Mouse (Mus musculus) MEL (cell line): ENCODE results near the gene Dusp13. TPM values are rescaled to one million over a fixed set of nuclear protein-coding genes. Genes with fewer than 3 reads are reported as not detected.

ENCODE experiments used
- DNase-seq: peaks from one replicate; pipeline ENCODE4 v3.0.0; 2011; ENCODE audit warnings: low read depth, low spot score
- H3K27ac ChIP-seq: 2 replicates; pipeline ENCODE4 v1.5.1; 2012; ENCODE audit warnings: low read depth, mild to moderate bottlenecking, control low read depth, low read length, moderate library complexity; ENCODE audit not compliant: control insufficient read depth
- H3K27me3 ChIP-seq, 2 experiments: fragments of 150-350 bp in 1 of 2; sonication (generic) in 1 of 2; 2 replicates each; pipeline ENCODE4 v1.6.1; 2012; ENCODE audit warnings: low read length in 2 of 2, mild to moderate bottlenecking in 2 of 2, improper control_type of control experiment in 1 of 2, moderate library complexity in 1 of 2; ENCODE audit not compliant: insufficient read depth in 2 of 2, control insufficient read depth in 1 of 2
- H3K36me3 ChIP-seq, 2 experiments: 2 replicates each; pipeline ENCODE4 v1.6.1; 2012 to 2014; ENCODE audit warnings: low read length in 2 of 2, improper control_type of control experiment in 1 of 2, inconsistent platforms in 1 of 2, mild to moderate bottlenecking in 1 of 2; ENCODE audit not compliant: insufficient read depth in 2 of 2, control insufficient read depth in 1 of 2
- H3K4me1 ChIP-seq, 2 experiments: fragments of 150-350 bp in 1 of 2; sonication (generic) in 1 of 2; 2 replicates each; pipeline ENCODE4 v1.6.1; 2012; ENCODE audit warnings: low read length in 2 of 2, improper control_type of control experiment in 1 of 2, mild to moderate bottlenecking in 1 of 2; ENCODE audit not compliant: insufficient read depth in 2 of 2, control insufficient read depth in 1 of 2
- H3K4me3 ChIP-seq, 2 experiments: fragments of 150-350 bp in 1 of 2; sonication (generic) in 1 of 2; 2 replicates each; pipeline ENCODE4 v1.5.1; 2012; ENCODE audit warnings: low read depth in 2 of 2, low read length in 2 of 2, mild to moderate bottlenecking in 2 of 2, moderate library complexity in 2 of 2, control low read depth in 1 of 2, improper control_type of control experiment in 1 of 2; ENCODE audit not compliant: control insufficient read depth in 1 of 2, insufficient read depth in 1 of 2
- H3K79me2 ChIP-seq: 2 replicates; pipeline ENCODE4 v1.6.1; 2012; ENCODE audit warnings: mild to moderate bottlenecking, low read length, moderate library complexity; ENCODE audit not compliant: control insufficient read depth, poor library complexity, insufficient read depth
- H3K9ac ChIP-seq: 2 replicates; pipeline ENCODE4 v1.6.1; 2012; ENCODE audit warnings: low read depth, mild to moderate bottlenecking, control low read depth, low read length, moderate library complexity; ENCODE audit not compliant: control insufficient read depth, poor library complexity, severe bottlenecking
- H3K9me3 ChIP-seq: fragments of 150-350 bp; sonication (generic); replicated peaks from 2 replicates; pipeline ENCODE4 v1.6.1; 2012; ENCODE audit warnings: mild to moderate bottlenecking, low read length, improper control_type of control experiment, moderate library complexity; ENCODE audit not compliant: insufficient read depth
- BHLHE40 ChIP-seq: IDR thresholded peaks from 2 replicates; pipeline ENCODE4 v1.6.1; 2012; ENCODE audit warnings: low read depth, mild to moderate bottlenecking, inconsistent platforms, low read length, improper control_type of control experiment, borderline replicate concordance
- CHD1 ChIP-seq: IDR thresholded peaks from 2 replicates; pipeline ENCODE4 v1.6.1; 2012; ENCODE audit warnings: low read depth, mild to moderate bottlenecking, inconsistent platforms, low read length, improper control_type of control experiment
- CHD2 ChIP-seq: IDR thresholded peaks from 2 replicates; pipeline ENCODE4 v1.6.1; 2011; ENCODE audit warnings: low read length, improper control_type of control experiment
- CTCF ChIP-seq, 3 experiments: IDR thresholded peaks in 2 of 3; conservative IDR thresholded peaks in 1 of 3; 2 replicates each; pipeline ENCODE4 v1.5.1; 2011 to 2012; ENCODE audit warnings: low read length in 3 of 3, low read depth in 2 of 3, mild to moderate bottlenecking in 2 of 3, improper control_type of control experiment in 1 of 3, inconsistent platforms in 1 of 3, mixed read lengths in 1 of 3, moderate library complexity in 1 of 3; ENCODE audit not compliant: control insufficient read depth in 1 of 3, insufficient read depth in 1 of 3, poor library complexity in 1 of 3, severe bottlenecking in 1 of 3
- ELF1 ChIP-seq: IDR thresholded peaks from 2 replicates; pipeline ENCODE4 v1.6.1; 2014; ENCODE audit warnings: low read depth, mild to moderate bottlenecking, inconsistent platforms, low read length, improper control_type of control experiment, moderate library complexity
- ETS1 ChIP-seq: IDR thresholded peaks from 2 replicates; pipeline ENCODE4 v1.6.1; 2012; ENCODE audit warnings: low read depth, mild to moderate bottlenecking, inconsistent platforms, low read length, improper control_type of control experiment, moderate library complexity
- GABPA ChIP-seq: IDR thresholded peaks from 2 replicates; pipeline ENCODE4 v1.6.1; 2012; ENCODE audit warnings: low read depth, mild to moderate bottlenecking, inconsistent platforms, low read length, improper control_type of control experiment, moderate library complexity
- GATA1 ChIP-seq: IDR thresholded peaks from 2 replicates; pipeline ENCODE4 v1.6.1; 2011; ENCODE audit warnings: low read depth, low read length, improper control_type of control experiment
- HCFC1 ChIP-seq: IDR thresholded peaks from 2 replicates; pipeline ENCODE4 v1.6.1; 2012; ENCODE audit warnings: low read depth, mild to moderate bottlenecking, inconsistent platforms, low read length, improper control_type of control experiment, moderate library complexity
- JUND ChIP-seq: IDR thresholded peaks from 2 replicates; pipeline ENCODE4 v1.6.1; 2011; ENCODE audit warnings: low read depth, mild to moderate bottlenecking, improper control_type of control experiment, low read length
- KAT2A ChIP-seq: conservative IDR thresholded peaks from 2 replicates; pipeline ENCODE4 v1.6.1; 2012; ENCODE audit warnings: low read depth, low read length, improper control_type of control experiment, inconsistent platforms
- MAFK ChIP-seq: IDR thresholded peaks from 2 replicates; pipeline ENCODE4 v1.6.1; 2011; ENCODE audit warnings: low read depth, mild to moderate bottlenecking, low read length, improper control_type of control experiment, borderline replicate concordance
- MAX ChIP-seq: IDR thresholded peaks from 2 replicates; pipeline ENCODE4 v1.6.1; 2011; ENCODE audit warnings: low read length, improper control_type of control experiment
- MEF2A ChIP-seq: IDR thresholded peaks from 2 replicates; pipeline ENCODE4 v1.6.1; 2014; ENCODE audit warnings: low read depth, mild to moderate bottlenecking, inconsistent platforms, low read length, improper control_type of control experiment; ENCODE audit not compliant: poor library complexity, insufficient replicate concordance, severe bottlenecking; ENCODE audit errors: extremely low read depth
- MYC ChIP-seq: IDR thresholded peaks from 2 replicates; pipeline ENCODE4 v1.6.1; 2011; ENCODE audit warnings: low read depth, mild to moderate bottlenecking, low read length, improper control_type of control experiment, moderate library complexity
- NELFE ChIP-seq: IDR thresholded peaks from 2 replicates; pipeline ENCODE4 v1.6.1; 2011; ENCODE audit warnings: low read depth, low read length, improper control_type of control experiment
- NRF1 ChIP-seq: IDR thresholded peaks from 2 replicates; pipeline ENCODE4 v1.6.1; 2014; ENCODE audit warnings: low read depth, mild to moderate bottlenecking, inconsistent platforms, low read length, improper control_type of control experiment, moderate library complexity; ENCODE audit not compliant: poor library complexity, insufficient read depth, severe bottlenecking
- POLR2A ChIP-seq, 2 experiments: IDR thresholded peaks; 2 replicates each; pipeline ENCODE4 v1.6.1; 2011 to 2012; ENCODE audit warnings: low read length in 2 of 2, mild to moderate bottlenecking in 2 of 2, control low read depth in 1 of 2, improper control_type of control experiment in 1 of 2, low read depth in 1 of 2, moderate library complexity in 1 of 2; ENCODE audit not compliant: control insufficient read depth in 1 of 2, insufficient read depth in 1 of 2, poor library complexity in 1 of 2
- POLR2AphosphoS2 ChIP-seq: IDR thresholded peaks from 2 replicates; pipeline ENCODE4 v1.6.1; 2011; ENCODE audit warnings: low read length, improper control_type of control experiment
- POLR2AphosphoS5 ChIP-seq: IDR thresholded peaks from 2 replicates; pipeline ENCODE4 v1.6.1; 2012; ENCODE audit warnings: low read depth, borderline replicate concordance, mild to moderate bottlenecking, inconsistent platforms, low read length, moderate library complexity, mixed read lengths
- RAD21 ChIP-seq: IDR thresholded peaks from 2 replicates; pipeline ENCODE4 v1.6.1; 2011; ENCODE audit warnings: mild to moderate bottlenecking, low read depth, low read length, improper control_type of control experiment
- RCOR1 ChIP-seq: IDR thresholded peaks from 2 replicates; pipeline ENCODE4 v1.6.1; 2012; ENCODE audit warnings: low read depth, mild to moderate bottlenecking, inconsistent platforms, low read length, improper control_type of control experiment
- SIN3A ChIP-seq: IDR thresholded peaks from 2 replicates; pipeline ENCODE4 v1.6.1; 2012; ENCODE audit warnings: low read length, improper control_type of control experiment, inconsistent platforms
- SMC3 ChIP-seq: IDR thresholded peaks from 2 replicates; pipeline ENCODE4 v1.6.1; 2011; ENCODE audit warnings: low read depth, low read length, improper control_type of control experiment
- UBTF ChIP-seq: IDR thresholded peaks from 2 replicates; pipeline ENCODE4 v1.6.1; 2012; ENCODE audit warnings: low read depth, mild to moderate bottlenecking, inconsistent platforms, low read length, improper control_type of control experiment, moderate library complexity, borderline replicate concordance; ENCODE audit not compliant: insufficient read depth
- USF1 ChIP-seq: IDR thresholded peaks from 2 replicates; pipeline ENCODE4 v1.6.1; 2014; ENCODE audit warnings: low read depth, mild to moderate bottlenecking, inconsistent platforms, low read length, improper control_type of control experiment, moderate library complexity
- USF2 ChIP-seq, 2 experiments: IDR thresholded peaks; 2 replicates each; pipeline ENCODE4 v1.6.1; 2011 to 2012; ENCODE audit warnings: improper control_type of control experiment in 2 of 2, low read length in 2 of 2, borderline replicate concordance in 1 of 2, inconsistent platforms in 1 of 2, low read depth in 1 of 2, mild to moderate bottlenecking in 1 of 2; ENCODE audit not compliant: insufficient read depth in 1 of 2
- ZC3H11A ChIP-seq: IDR thresholded peaks from 2 replicates; pipeline ENCODE4 v1.6.1; 2012; ENCODE audit warnings: low read depth, mild to moderate bottlenecking, inconsistent platforms, low read length, improper control_type of control experiment
- ZNF384 ChIP-seq: IDR thresholded peaks from 2 replicates; pipeline ENCODE4 v1.6.1; 2012; ENCODE audit warnings: low read depth, mild to moderate bottlenecking, inconsistent platforms, low read length, improper control_type of control experiment
- polyA plus RNA-seq, 2 experiments: library from polyadenylated mRNA; stranded (reverse) in 1 of 2; unstranded in 1 of 2; fragments of >175 nt in 1 of 2; fragments of >200 nt in 1 of 2; gene quantifications; 2 replicates each; pipeline versions ENCODE4 v1.2.1 to v1.2.4; 2012; ENCODE audit warnings: low replicate concordance in 2 of 2, low read depth in 1 of 2; ENCODE audit not compliant: insufficient read length in 2 of 2, insufficient read depth in 1 of 2, missing spikeins in 1 of 2
- total RNA-seq: library from RNA; depleted of rRNA; stranded (reverse); fragments of 300-350 nt; gene quantifications from 2 replicates; pipeline ENCODE4 v1.2.3, GENCODE M21; 2012

Gene Dusp13
- total and polyA plus RNA-seq, 3 experiments: 0.08 TPM; not detected in 2

- Histone ChIP-seq H3K27me3 (no peaks in the 10 kb centered on the region), H3K36me3 (no peaks in the 10 kb centered on the region; a peak in 1 of 4 replicates), H3K79me2 (peaks cover 4% of the 10 kb centered on the region; the same call in 1 of the 2 replicates), H3K4me3 (no peak overlapping the region), H3K4me1 (no peaks in the 10 kb centered on the region)
- no peak for DNase-seq
- TF ChIP-seq SIN3A (no peak), NRF1 (no peak), CTCF (IDR thresholded peaks at IDR 0.05 in 2 of 3, conservative IDR thresholded peaks at IDR 0.05 in 1 of 3; ENCODE audit: control insufficient read depth in 1 of 3, insufficient read depth in 1 of 3, low read depth in 2 of 3, low read length in 3 of 3, poor library complexity in 1 of 3, severe bottlenecking in 1 of 3) (no peak), RAD21 (no peak), USF2 (IDR thresholded peaks at IDR 0.05; ENCODE audit: borderline replicate concordance in 1 of 2, insufficient read depth in 1 of 2, low read depth in 1 of 2, low read length in 2 of 2) (no peak), USF1 (no peak), MEF2A (no peak), SMC3 (no peak), CHD1 (no peak), ETS1 (no peak), POLR2AphosphoS5 (no peak), GATA1 (no peak), RCOR1 (no peak), JUND (no peak), ELF1 (no peak), ZNF384 (no peak), KAT2A (no peak), BHLHE40 (no peak), MYC (no peak)
- TF ChIP-seq, all 39 proteins: peak for 0
- Histone ChIP-seq H3K9me3 (no peaks in the 10 kb centered on the region), H3K27ac (no peak overlapping the region), H3K9ac (no peak overlapping the region)
Measured at GRCm38 (mm10) chr14:21776201-21776600, 25.2 kb upstream of the Dusp13 start.

- no peak for DNase-seq
- no peaks in the 10 kb centered on the region for H3K9me3 ChIP-seq
- TF ChIP-seq MAFK (no peak), KAT2A (no peak), GABPA (no peak), SIN3A (no peak), ZNF384 (no peak), POLR2AphosphoS2 (no peak), RAD21 (no peak), JUND (no peak), HCFC1 (no peak), ETS1 (no peak), ZC3H11A (no peak), POLR2A (IDR thresholded peaks at IDR 0.05; ENCODE audit: control insufficient read depth in 1 of 2, insufficient read depth in 1 of 2, low read depth in 1 of 2, low read length in 2 of 2, poor library complexity in 1 of 2) (no peak), MAX (no peak), GATA1 (no peak), CHD2 (no peak), UBTF (no peak), NELFE (no peak)
- TF ChIP-seq, all 39 proteins: peak for 0
- no peak overlapping the region for H3K4me3 ChIP-seq
- H3K79me2 ChIP-seq: peaks cover 4% of the 10 kb centered on the region; the same call in 1 of the 2 replicates
- no peak overlapping the region for H3K9ac ChIP-seq
- H3K27me3 ChIP-seq: no peaks in the 10 kb centered on the region
- H3K27ac ChIP-seq: no peak overlapping the region
- H3K4me1 ChIP-seq: no peaks in the 10 kb centered on the region
- H3K36me3 ChIP-seq: no peaks in the 10 kb centered on the region; a peak in 1 of 4 replicates
Measured at GRCm38 (mm10) chr14:21773946-21774345, 23.0 kb upstream of the Dusp13 start.
